Mouse (Mus musculus): ENCODE data around the gene Mrpl35.

Gene Mrpl35

GRCm38 (mm10) chr6:71801011-71801713 lies 25.6 kb downstream of the Mrpl35 start:
- no peak for DNase-seq (ENCODE audit: low spot score)

- DNase-seq (ENCODE audit: low spot score) = no peak
Observed at GRCm38 (mm10) chr6:71799391-71799790, 27.4 kb downstream of the Mrpl35 start.

GRCm38 (mm10) chr6:71791771-71792170 lies 35.0 kb downstream of the Mrpl35 start:
- no peak for DNase-seq (ENCODE audit: low spot score)

- DNase-seq (ENCODE audit: low spot score) = no peak
Observed at GRCm38 (mm10) chr6:71788348-71788747, 38.4 kb downstream of the Mrpl35 start.

- DNase-seq (ENCODE audit: low spot score) = no peak
Observed at GRCm38 (mm10) chr6:71783165-71783564, 43.6 kb downstream of the Mrpl35 start.

- no peak for DNase-seq (ENCODE audit: low spot score)
Observed at GRCm38 (mm10) chr6:71780431-71780830, 46.3 kb downstream of the Mrpl35 start.

- DNase-seq (ENCODE audit: low spot score) = no peak
Observed at GRCm38 (mm10) chr6:71779831-71780230, 46.9 kb downstream of the Mrpl35 start.

- DNase-seq (ENCODE audit: low spot score) = no peak
Observed at GRCm38 (mm10) chr6:71778016-71778415, 48.8 kb downstream of the Mrpl35 start.

GRCm38 (mm10) chr6:71772636-71773208 lies 54.0 kb downstream of the Mrpl35 start:
- no peak for DNase-seq (ENCODE audit: low spot score)

- DNase-seq (ENCODE audit: low spot score) = no peak
Observed at GRCm38 (mm10) chr6:71772156-71772555, 54.6 kb downstream of the Mrpl35 start.

GRCm38 (mm10) chr6:71771282-71771681 lies 55.5 kb downstream of the Mrpl35 start:
- no peak for DNase-seq (ENCODE audit: low spot score)

GRCm38 (mm10) chr6:71770856-71771255 lies 55.9 kb downstream of the Mrpl35 start:
- DNase-seq (ENCODE audit: low spot score) = no peak

- DNase-seq (ENCODE audit: low spot score) = no peak
Observed at GRCm38 (mm10) chr6:71769901-71770690, 56.7 kb downstream of the Mrpl35 start.

- DNase-seq (ENCODE audit: low spot score) = no peak
Observed at GRCm38 (mm10) chr6:71767761-71768160, 59.0 kb downstream of the Mrpl35 start.

Measured in urinary bladder, postnatal 10 days (tissue).